Mouse (Mus musculus) kidney, adult 18-20 months (tissue): ENCODE data around the gene Mettl26.
"Not testable (repeated sequence)": the region's sequence is repeated elsewhere in the genome, so short reads cannot be mapped to it uniquely, and the experiment has no call there.

Experiments used
- DNase-seq: peaks from one replicate; pipeline ENCODE4 v3.0.0; 2021

Gene Mettl26

DNA sequence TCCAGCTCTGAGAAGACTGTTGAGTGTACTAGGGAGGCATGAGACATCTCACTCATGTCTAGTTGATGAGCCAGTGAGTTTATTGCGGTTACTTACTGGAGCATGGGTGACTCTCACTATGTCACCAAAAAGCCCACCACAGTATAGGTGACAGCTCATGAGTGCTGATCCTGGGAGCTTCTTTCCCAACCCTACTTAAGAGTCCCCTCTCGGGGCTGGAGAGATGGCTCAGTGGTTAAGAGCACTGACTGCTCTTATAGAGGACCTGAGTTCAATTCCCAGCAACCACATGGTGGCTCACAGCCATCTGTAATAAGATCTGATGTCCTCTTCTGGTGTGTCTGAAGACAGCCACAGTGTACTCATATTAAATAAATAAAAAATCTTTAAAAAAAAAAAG is 4.9 kb upstream of the Mettl26 start:
- no peak for DNase-seq

DNA sequence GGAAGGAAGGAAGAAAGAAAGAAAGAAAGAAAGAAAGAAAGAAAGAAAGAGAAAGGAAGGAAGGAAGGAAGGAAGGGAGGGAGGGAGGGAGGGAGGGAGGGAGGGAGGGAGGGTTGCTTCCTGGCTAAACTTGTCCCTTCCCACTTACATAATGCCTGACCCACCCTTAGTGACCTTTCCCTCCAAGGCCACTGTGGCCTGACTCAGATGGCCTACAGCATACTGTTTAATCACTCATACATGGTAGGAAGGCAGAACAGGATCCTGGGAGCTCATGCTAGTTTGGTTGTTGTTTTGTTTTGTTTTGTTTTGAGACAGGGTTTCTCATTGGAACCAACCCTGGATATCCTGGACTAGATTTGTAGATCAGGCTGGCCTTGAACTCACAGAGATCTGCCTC is 3.3 kb upstream of the Mettl26 start:
- not testable (repeated sequence) for DNase-seq

GRCm38 (mm10) chr17:25872676-25873075 is 2.2 kb upstream of the Mettl26 start:
- no peak for DNase-seq

GRCm38 (mm10) chr17:25873405-25874147 is 1.3 kb upstream of the Mettl26 start:
- DNase-seq = no peak

- DNase-seq = no peak
These were observed 640 bp upstream of the Mettl26 start for GRCm38 (mm10) chr17:25874148-25874720.

GRCm38 (mm10) chr17:25875171-25876136 is 580 bp downstream of the Mettl26 start:
- peak; percentile 92 for DNase-seq

DNA sequence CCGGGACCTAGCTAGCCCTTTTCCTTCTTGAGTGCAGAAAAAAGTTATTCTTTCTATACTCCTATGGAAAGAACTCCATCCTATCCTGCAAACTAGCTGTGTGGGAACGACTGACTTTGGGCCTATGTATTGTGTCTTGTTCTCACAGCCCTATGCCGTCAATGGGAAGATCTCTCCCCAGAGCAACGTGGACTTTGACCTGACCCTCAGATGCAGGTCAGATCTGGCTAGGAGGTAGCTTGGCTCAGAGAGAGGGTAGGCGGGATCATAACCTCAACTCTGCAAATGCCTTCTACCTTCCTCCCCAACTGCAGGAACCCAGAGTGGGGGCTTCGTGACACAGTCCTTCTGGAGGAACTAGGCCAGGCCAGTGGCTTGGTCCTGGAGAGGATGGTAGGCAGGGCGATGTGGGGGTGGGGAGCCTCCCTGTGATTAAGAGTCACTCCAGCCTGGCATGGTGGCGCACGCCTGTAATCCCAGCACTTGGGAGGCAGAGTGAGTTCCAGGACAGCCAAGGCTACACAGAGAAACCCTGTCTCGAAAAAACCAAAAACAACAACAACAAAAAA is 1.6 kb downstream of the Mettl26 start:
- DNase-seq = peak; percentile 76

DNA sequence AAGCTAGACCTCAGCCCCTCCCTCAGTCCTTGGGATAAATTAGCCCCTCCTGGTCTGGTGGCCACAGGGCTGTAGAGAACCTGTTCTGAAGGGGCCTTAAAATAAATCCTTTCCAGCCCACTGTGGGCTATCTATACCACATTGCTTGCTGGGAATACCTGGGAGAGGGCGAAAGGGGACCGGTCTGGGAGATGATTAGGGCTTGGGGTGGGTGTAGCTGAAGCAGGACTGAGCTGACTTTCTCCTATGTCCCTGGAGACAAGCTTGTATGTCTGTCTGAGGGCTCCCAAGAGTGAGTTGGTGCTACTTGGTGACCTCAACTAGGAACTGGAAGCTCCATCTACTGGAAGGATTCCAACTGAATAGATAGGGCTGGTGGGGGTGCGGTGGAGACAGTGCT is 2.2 kb downstream of the Mettl26 start:
- no peak for DNase-seq

DNA sequence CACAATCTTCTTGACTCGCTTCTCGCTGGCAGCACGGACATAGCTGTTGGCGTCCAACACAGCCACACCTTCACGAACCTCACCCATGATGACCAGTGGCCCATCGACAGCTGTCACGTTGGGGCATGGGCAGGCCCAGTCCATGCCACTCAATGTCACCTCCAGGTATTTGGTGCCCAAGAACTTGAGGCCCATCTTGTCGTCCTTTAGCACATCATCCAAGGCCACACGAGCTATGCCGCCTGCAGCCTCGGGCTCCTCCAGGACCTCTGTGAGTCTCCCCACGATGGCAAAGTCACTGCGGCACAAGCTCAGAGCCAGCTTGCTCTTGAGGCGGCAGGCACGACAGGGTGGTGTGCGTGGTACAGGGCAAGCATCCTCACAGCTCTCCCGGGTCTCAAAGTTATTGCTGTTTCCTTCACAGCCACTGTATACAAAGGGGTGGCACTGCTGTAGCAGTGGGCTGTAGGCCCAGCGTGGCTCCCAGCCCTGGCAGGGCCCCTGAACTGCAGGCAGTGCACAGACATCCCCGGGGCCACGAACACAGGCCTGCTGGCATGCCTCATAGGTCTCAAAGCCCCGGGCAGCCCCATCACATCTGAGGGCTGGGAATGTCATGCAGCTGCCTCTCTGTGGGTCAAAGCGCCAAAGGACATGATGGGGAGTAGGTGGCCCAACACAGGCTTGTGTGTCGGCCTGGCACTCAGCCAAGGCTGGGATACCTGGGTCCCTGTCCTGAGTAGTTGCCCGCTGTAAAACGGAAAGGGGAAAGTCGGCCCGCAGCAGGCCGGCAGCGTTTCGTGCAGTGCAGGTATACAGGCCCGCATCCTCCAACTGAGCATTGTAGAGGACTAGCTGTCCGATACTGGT is 3.1 kb downstream of the Mettl26 start:
- DNase-seq = no peak

- DNase-seq = no peak
These were observed 3.8 kb downstream of the Mettl26 start for GRCm38 (mm10) chr17:25878611-25879180.

- peak; percentile 75 for DNase-seq
These were observed 4.4 kb downstream of the Mettl26 start for GRCm38 (mm10) chr17:25879261-25879660.

- DNase-seq = no peak
These were observed 4.9 kb downstream of the Mettl26 start for GRCm38 (mm10) chr17:25879750-25880149.

DNA sequence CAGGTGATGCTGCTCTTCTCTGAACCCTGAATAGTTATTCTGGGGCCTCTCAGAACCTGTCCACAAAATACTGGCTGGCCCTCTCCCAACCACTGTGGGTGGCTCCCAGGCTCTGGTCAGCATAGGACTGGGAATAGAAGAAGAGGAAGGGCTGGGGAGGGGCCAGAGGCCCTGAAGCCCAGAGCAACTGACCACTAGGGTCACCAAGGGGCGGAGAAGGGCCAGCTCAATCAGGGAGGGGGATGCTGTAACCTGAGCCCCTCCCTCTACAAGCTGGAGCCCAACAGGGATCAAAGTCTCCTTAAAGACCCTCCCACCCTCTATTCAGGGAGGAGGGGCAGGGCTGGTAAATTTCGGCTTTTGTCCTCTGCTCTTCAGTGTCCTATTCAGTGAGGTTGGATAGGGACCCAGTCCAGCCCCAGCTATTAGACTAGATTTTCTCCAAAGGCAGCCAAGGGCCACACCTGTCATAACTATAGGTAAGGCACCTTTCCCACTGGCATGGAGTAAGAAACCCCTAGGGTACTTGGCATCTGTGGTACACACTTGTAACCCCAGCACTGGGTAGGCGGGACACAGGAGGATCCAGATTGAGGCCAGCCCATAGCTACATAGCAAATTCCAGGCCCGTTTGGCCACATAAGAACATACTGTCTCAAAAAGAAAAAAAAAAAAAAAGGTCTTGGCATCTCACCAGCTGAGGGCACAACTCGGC is 5.5 kb downstream of the Mettl26 start, which contains the start of gene Wfikkn1:
Wfikkn1 (minus strand) TSS at position 663 of the 715 bp plus-strand sequence.
- DNase-seq = no peak

DNA sequence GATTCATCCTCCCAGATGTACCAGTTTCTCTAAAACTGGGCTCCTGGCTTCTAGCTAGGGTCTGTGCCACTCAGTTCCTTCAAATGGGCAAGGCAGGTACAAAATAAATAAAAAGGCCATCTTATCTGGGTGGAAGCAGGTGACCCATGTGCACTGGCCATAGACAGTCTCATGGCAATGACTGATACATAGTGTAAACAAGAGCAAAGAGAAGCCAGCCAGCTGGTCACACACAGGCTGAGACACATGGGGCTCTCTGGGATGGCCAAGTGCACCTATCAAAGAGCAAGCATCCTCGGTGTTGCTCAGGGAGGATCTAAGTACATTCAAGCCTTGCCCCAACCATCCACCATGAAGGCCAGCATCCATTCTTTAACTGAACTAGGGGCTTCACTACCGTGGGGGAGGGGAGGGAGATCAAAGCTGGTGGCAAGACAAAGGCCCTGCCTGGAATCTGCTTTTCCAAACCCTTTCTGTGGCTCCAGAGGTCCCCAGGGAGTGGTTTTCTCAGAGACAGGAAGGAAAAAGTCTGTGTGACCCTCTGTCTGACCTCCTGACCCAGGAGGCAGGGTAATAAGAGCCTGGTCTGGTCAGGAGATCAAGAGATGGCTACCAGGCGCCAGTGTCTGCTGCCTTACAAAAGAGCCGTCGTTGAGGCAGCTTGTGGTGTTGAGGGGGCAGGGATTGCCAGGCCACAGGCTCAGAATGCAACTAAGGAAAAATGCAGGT is 6.2 kb downstream of the Mettl26 start:
- no peak for DNase-seq

DNA sequence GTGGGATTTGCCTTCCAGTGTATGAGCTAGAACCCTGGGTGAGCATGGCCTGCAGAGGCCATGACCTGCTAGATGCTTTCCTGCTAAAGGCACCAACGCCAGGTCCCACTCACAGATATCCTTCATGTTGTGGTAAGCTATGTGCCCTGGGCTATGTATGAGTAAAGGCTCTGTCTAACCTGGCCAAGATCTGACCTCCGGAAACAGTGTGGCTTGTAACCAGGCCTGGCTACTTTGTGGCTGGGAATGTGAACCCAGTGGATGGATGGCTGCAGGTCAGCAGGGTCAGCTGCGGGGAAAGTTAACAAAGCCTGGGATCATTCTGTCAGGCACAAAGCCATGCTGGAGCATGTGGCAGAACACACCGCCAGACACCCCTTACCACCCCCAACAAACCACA is 6.8 kb downstream of the Mettl26 start:
- DNase-seq = no peak

GRCm38 (mm10) chr17:25882306-25882705 is 7.4 kb downstream of the Mettl26 start:
- DNase-seq = no peak

- no peak for DNase-seq
These were observed 8.4 kb downstream of the Mettl26 start for GRCm38 (mm10) chr17:25883268-25883667.

- no peak for DNase-seq
These were observed 8.9 kb downstream of the Mettl26 start for GRCm38 (mm10) chr17:25883824-25884223.

- no peak for DNase-seq
These were observed 10.8 kb downstream of the Mettl26 start for GRCm38 (mm10) chr17:25885636-25886035.

- no peak for DNase-seq
These were observed 11.9 kb downstream of the Mettl26 start for GRCm38 (mm10) chr17:25886806-25887205.
